Mouse (Mus musculus) neural tube, embryonic 15.5 days (tissue): ENCODE data around the gene Slc22a17. TPM values are rescaled to one million over a fixed set of nuclear protein-coding genes. Genes with fewer than 3 reads are reported as not detected.

ENCODE experiments used
- ATAC-seq: fragments of 200-750 bp; cut with Nextera tagmentation; 2 replicates; pipeline ENCODE4 v1.8.0; 2017; ENCODE audit warnings: mild to moderate bottlenecking, moderate TSS enrichment, moderate library complexity; ENCODE audit not compliant: low FRiP score
- H3K27ac ChIP-seq: fragments of 300-500 bp; sonication (generic); replicated peaks from 2 replicates; pipeline ENCODE4 v1.5.1; 2015; ENCODE audit warnings: mild to moderate bottlenecking, inconsistent platforms
- H3K27me3 ChIP-seq: fragments of 300-500 bp; sonication (generic); replicated peaks from 2 replicates; pipeline ENCODE4 v1.6.1; 2015; ENCODE audit warnings: inconsistent platforms
- H3K36me3 ChIP-seq: fragments of 300-500 bp; sonication (generic); 2 replicates; pipeline ENCODE4 v1.6.1; 2015; ENCODE audit warnings: inconsistent platforms
- H3K4me1 ChIP-seq: fragments of 300-500 bp; sonication (generic); 2 replicates; pipeline ENCODE4 v1.6.1; 2015; ENCODE audit warnings: inconsistent platforms
- H3K4me2 ChIP-seq: fragments of 300-500 bp; sonication (generic); 2 replicates; pipeline ENCODE4 v1.6.1; 2015; ENCODE audit warnings: inconsistent platforms, mild to moderate bottlenecking, moderate library complexity
- H3K4me3 ChIP-seq: fragments of 300-500 bp; sonication (generic); replicated peaks from 2 replicates; pipeline ENCODE4 v1.5.1; 2015; ENCODE audit warnings: mild to moderate bottlenecking, inconsistent platforms
- H3K9ac ChIP-seq: fragments of 300-500 bp; sonication (generic); replicated peaks from 2 replicates; pipeline ENCODE4 v1.6.1; 2015; ENCODE audit warnings: mild to moderate bottlenecking, inconsistent platforms
- H3K9me3 ChIP-seq: fragments of 300-500 bp; sonication (generic); replicated peaks from 2 replicates; pipeline ENCODE4 v1.6.1; 2016; ENCODE audit warnings: inconsistent platforms
- WGBS: fragments of 180-500 bp; shearing (Covaris S2); methylation state at CpG from one replicate; pipeline ENCODE4 v1.1.7; 2015; ENCODE audit warnings: mixed read lengths; 5-methylcytosine and 5-hydroxymethylcytosine counted together
- polyA plus RNA-seq: library from polyadenylated mRNA; unstranded; fragments of >200 nt; fragmentation: Nextera tagmentation; extraction: Ambion mirVana; gene quantifications from 2 replicates; pipeline ENCODE4 v1.2.1, GENCODE M21; 2015

Gene Slc22a17
- polyA plus RNA-seq, 1 experiment from 2014 or later: 297 TPM

GRCm38 (mm10) chr14:54924641-54925348 lies 11.9 kb upstream of the Slc22a17 start:
- 13% methylated on average over 7 of the region's 7 CpGs for WGBS
- ATAC-seq: peak; percentile 38
- Histone ChIP-seq H3K36me3 (peaks cover 9% of the 10 kb centered on the region; the same call in 1 of the 2 replicates), H3K27ac (peak overlapping the region; percentile 88), H3K9ac (peak overlapping the region; percentile 68), H3K9me3 (no peaks in the 10 kb centered on the region; the same call in 1 of the 2 replicates), H3K27me3 (0 out of 2 replicates have a peak, but pooled peaks cover 3% of the 10 kb centered on the region), H3K4me2 (peak overlapping the region; percentile 97), H3K4me1 (peaks cover 45% of the 10 kb centered on the region), H3K4me3 (peak overlapping the region; percentile 52)

GRCm38 (mm10) chr14:54920076-54920685 lies 7.2 kb upstream of the Slc22a17 start:
- Histone ChIP-seq H3K4me1 (peaks cover 20% of the 10 kb centered on the region), H3K36me3 (peaks cover 28% of the 10 kb centered on the region), H3K27me3 (no peaks in the 10 kb centered on the region), H3K4me2 (no peak overlapping the region), H3K4me3 (no peak overlapping the region), H3K9ac (no peak overlapping the region), H3K27ac (no peak overlapping the region), H3K9me3 (no peaks in the 10 kb centered on the region; the same call in 1 of the 2 replicates)
- ATAC-seq: no peak
- WGBS: 94% methylated on average over 16 of the region's 16 CpGs

DNA sequence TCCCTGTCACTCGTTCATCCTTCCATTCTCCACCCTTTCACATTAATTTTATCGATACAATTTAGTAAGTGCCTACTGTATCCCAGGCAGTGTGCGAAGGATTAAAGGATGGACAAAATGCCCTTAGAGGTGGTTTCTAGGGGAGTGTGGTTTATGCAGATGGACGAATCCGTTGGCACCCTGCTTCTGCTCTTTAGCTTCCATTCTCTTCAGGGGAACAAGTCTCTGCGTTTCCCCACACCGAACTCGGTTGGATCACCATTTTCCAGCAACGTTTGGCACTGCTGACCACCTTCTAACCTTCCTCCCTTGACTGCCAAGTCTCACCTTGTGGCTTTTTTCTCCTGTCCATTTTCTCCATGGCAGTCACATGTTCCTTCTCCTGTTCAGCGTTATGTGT lies 411 bp upstream of the Slc22a17 start:
- 13% methylated on average over 10 of the region's 10 CpGs for WGBS
- Histone ChIP-seq H3K4me3 (peak overlapping the region; percentile 91), H3K9me3 (no peaks in the 10 kb centered on the region), H3K4me2 (peak overlapping the region; percentile 93), H3K36me3 (peaks cover 12% of the 10 kb centered on the region), H3K4me1 (peaks cover 45% of the 10 kb centered on the region), H3K27me3 (no peaks in the 10 kb centered on the region), H3K9ac (peak overlapping the region; percentile 100), H3K27ac (peak overlapping the region; percentile 94)
- peak; percentile 25 for ATAC-seq

DNA sequence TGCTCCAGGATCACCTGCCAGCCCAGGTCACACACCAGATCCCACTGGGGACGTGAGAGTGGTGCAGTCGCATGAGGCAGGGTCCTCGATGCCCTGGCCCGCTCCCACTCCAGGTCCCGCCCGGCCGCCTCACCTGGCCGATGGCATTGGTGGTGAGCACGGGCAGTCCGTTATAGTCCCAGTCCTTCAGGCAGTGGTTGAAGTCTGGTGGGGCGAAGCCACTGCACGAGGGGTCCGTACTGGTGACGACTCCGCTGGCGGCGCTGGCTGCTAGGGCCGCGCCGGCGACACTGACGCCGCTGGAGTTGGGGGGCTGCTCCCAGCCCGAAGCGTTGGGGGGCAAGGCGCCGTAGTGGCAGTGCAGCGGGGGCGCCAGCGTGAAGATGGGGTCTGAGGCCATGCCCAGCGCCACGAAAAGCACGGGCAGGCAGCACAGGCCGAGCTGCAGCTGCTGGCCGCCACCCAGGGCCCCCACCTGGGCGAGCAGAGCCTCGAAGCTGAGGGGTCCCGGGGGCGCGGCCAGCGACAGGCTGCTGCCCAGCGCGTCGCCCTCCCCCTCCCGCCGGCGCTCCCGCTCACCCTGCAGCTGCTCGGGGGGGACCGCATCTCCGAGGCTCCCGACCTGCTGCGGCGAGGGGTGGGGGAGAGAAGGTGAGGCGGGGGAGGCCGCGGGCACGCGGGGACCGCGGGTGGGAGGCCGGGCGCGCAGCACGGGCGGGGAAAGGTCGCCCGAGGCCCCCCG lies 652 bp downstream of the Slc22a17 start:
- peak overlapping the region; percentile 91 for H3K4me3 ChIP-seq
- H3K9ac ChIP-seq: peak overlapping the region; percentile 100
- peak overlapping the region; percentile 93 for H3K4me2 ChIP-seq
- peaks cover 19% of the 10 kb centered on the region for H3K36me3 ChIP-seq
- peaks cover 55% of the 10 kb centered on the region for H3K4me1 ChIP-seq
- H3K27me3 ChIP-seq: no peaks in the 10 kb centered on the region
- no peaks in the 10 kb centered on the region for H3K9me3 ChIP-seq
- H3K27ac ChIP-seq: peak overlapping the region; percentile 94
- ATAC-seq: peak; percentile 72
- 2% methylated on average over 65 of the region's 69 CpGs for WGBS

GRCm38 (mm10) chr14:54908682-54909081 lies 4.2 kb downstream of the Slc22a17 start:
- Histone ChIP-seq H3K9me3 (no peaks in the 10 kb centered on the region), H3K9ac (0 out of 2 replicates have a peak overlapping the region, but pooled peaks have one; percentile 3), H3K4me1 (peaks cover 53% of the 10 kb centered on the region), H3K4me2 (no peak overlapping the region), H3K27ac (no peak overlapping the region), H3K36me3 (peaks cover 31% of the 10 kb centered on the region), H3K4me3 (no peak overlapping the region), H3K27me3 (no peaks in the 10 kb centered on the region)
- no peak for ATAC-seq
- WGBS: 84% methylated on average over 7 of the region's 7 CpGs

- 93% methylated on average over 4 of the region's 4 CpGs for WGBS
- peaks cover 35% of the 10 kb centered on the region for H3K36me3 ChIP-seq
Observed at GRCm38 (mm10) chr14:54903641-54904040, 9.3 kb downstream of the Slc22a17 start.

GRCm38 (mm10) chr14:54900383-54900782 lies 12.5 kb downstream of the Slc22a17 start:
- no peak overlapping the region for H3K4me3 ChIP-seq
- ATAC-seq: peak; percentile 33; the same call in 1 of the 2 replicates
- H3K4me1 ChIP-seq: peaks cover 18% of the 10 kb centered on the region
- under 1% methylated on average over 3 of the region's 3 CpGs for WGBS
- no peaks in the 10 kb centered on the region for H3K9me3 ChIP-seq
- no peak overlapping the region for H3K9ac ChIP-seq
- no peaks in the 10 kb centered on the region for H3K27me3 ChIP-seq
- no peak overlapping the region for H3K4me2 ChIP-seq
- H3K36me3 ChIP-seq: peaks cover 36% of the 10 kb centered on the region
- peak overlapping the region; percentile 46; the same call in 1 of the 2 replicates for H3K27ac ChIP-seq

More at GRCm38 (mm10) chr14:54903641-54904040, 9.3 kb downstream of the Slc22a17 start:
- Histone ChIP-seq H3K4me3 (no peak overlapping the region), H3K27ac (no peak overlapping the region), H3K27me3 (no peaks in the 10 kb centered on the region), H3K4me2 (no peak overlapping the region), H3K9me3 (no peaks in the 10 kb centered on the region), H3K4me1 (peaks cover 17% of the 10 kb centered on the region), H3K9ac (no peak overlapping the region)
- no peak for ATAC-seq

DNA sequence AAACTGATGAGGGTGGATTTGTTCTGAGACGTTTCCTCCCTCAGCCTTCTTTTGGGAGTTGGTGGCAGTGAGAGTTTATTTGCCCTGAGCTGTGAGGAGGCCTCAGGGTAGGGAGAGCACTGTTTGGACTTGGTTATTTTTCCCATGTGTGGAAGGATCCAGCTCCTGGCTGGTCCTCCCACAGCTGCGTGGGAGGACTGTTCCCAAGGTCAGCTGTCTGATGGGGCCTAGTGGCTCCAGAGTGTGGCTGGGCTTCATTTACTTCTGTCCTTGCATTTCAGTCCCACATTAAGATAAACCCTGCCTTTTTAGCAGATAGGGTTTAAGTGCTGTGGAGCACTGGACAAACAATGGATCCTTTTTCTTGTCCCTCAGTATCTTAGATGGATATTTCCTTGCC lies 15.5 kb downstream of the Slc22a17 start:
- no peak overlapping the region for H3K27ac ChIP-seq
- 0 out of 2 replicates have a peak overlapping the region, but pooled peaks have one; percentile 6 for H3K9ac ChIP-seq
- H3K27me3 ChIP-seq: no peaks in the 10 kb centered on the region
- H3K4me1 ChIP-seq: peaks cover 28% of the 10 kb centered on the region
- H3K4me3 ChIP-seq: no peak overlapping the region
- H3K4me2 ChIP-seq: no peak overlapping the region
- ATAC-seq: no peak
- peaks cover 31% of the 10 kb centered on the region for H3K36me3 ChIP-seq
- 74% methylated on average over 2 of the region's 2 CpGs for WGBS
- no peaks in the 10 kb centered on the region for H3K9me3 ChIP-seq

DNA sequence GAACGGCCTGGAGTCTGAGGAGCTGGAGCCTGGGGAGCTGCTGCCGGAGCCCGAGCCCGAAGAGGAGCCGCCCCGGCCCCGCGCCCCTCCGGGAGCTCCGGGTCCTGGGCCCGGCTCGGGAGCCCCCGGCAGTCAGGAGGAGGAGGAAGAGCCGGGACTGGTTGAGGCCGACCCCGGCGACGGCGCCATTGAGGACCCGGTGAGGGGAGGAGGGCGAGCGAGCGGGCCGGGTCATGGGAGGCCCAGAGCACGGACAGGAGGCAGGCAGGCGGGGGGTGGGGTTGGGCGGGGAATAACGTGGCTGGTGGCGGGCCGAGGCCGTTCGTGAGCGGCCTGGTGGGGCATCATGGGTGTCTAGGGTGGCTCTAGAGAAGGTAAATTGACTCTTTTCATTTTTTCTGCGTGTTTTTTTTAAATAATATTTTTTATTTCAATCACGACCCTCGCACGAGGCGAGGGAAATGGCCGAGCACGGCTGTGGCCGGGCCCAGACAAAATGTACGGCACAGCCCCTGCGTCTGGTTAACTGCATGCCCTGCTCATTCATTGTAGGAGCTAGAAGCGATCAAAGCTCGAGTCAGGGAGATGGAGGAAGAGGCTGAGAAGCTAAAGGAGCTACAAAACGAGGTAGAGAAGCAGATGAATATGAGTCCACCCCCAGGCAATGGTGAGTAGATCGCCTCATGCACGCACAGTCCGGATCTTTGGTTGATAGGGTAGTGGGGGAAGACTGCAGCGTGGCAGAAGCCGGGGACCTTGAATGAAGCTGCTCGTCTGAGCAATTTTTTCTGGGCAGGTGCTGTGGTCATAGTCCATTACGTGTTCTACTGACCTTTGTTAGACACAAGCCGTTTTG lies 18.4 kb downstream of the Slc22a17 start:
- Histone ChIP-seq H3K4me1 (peaks cover 24% of the 10 kb centered on the region), H3K27ac (peak overlapping the region; percentile 97), H3K4me3 (peak overlapping the region; percentile 87), H3K27me3 (no peaks in the 10 kb centered on the region), H3K9me3 (no peaks in the 10 kb centered on the region), H3K9ac (peak overlapping the region; percentile 99), H3K4me2 (peak overlapping the region; percentile 68), H3K36me3 (peaks cover 31% of the 10 kb centered on the region)
- under 1% methylated on average over 51 of the region's 54 CpGs for WGBS
- peak; percentile 63 for ATAC-seq

- peak; percentile 97 for ATAC-seq
- Histone ChIP-seq H3K36me3 (peaks cover 28% of the 10 kb centered on the region), H3K4me2 (peak overlapping the region; percentile 56), H3K27ac (peak overlapping the region; percentile 97), H3K27me3 (no peaks in the 10 kb centered on the region), H3K4me1 (peaks cover 24% of the 10 kb centered on the region), H3K4me3 (peak overlapping the region; percentile 87), H3K9ac (peak overlapping the region; percentile 99), H3K9me3 (no peaks in the 10 kb centered on the region)
- WGBS: under 1% methylated on average over 38 of the region's 38 CpGs
Observed at GRCm38 (mm10) chr14:54893651-54894181, 19.2 kb downstream of the Slc22a17 start.
